Mouse (Mus musculus) CD4-positive helper T cell, adult 2 months (primary cell): Measurements from ENCODE around the gene Hoxa11.

ENCODE experiments used
- DNase-seq: peaks from one replicate; pipeline ENCODE4 v3.0.0-alpha.2; 2012; ENCODE audit warnings: low read depth, missing footprints, low spot score

Hoxa11 gene

GRCm38 (mm10) chr6:52265306-52265912, 19.8 kb upstream of the Hoxa11 start:
- no peak for DNase-seq

GRCm38 (mm10) chr6:52264106-52264790, 18.6 kb upstream of the Hoxa11 start:
- no peak for DNase-seq

- no peak for DNase-seq
These were observed 17.6 kb upstream of the Hoxa11 start for GRCm38 (mm10) chr6:52263321-52263585.

- no peak for DNase-seq
These were observed 17.1 kb upstream of the Hoxa11 start for GRCm38 (mm10) chr6:52262463-52263320.

GRCm38 (mm10) chr6:52261751-52262462, 16.3 kb upstream of the Hoxa11 start:
- DNase-seq, result no peak

GRCm38 (mm10) chr6:52260654-52261575, 15.3 kb upstream of the Hoxa11 start, which contains the start of gene Hoxa13:
Hoxa13 (minus strand) TSS chr6:52260880.
- DNase-seq, result peak; percentile 41

- DNase-seq, result no peak
These were observed 14.2 kb upstream of the Hoxa11 start for GRCm38 (mm10) chr6:52259811-52260261.

GRCm38 (mm10) chr6:52259081-52259790, 13.6 kb upstream of the Hoxa11 start:
- no peak for DNase-seq

GRCm38 (mm10) chr6:52256956-52257355, 11.3 kb upstream of the Hoxa11 start:
- DNase-seq, result peak; percentile 75

GRCm38 (mm10) chr6:52253511-52254500, 8.2 kb upstream of the Hoxa11 start:
- no peak for DNase-seq

GRCm38 (mm10) chr6:52252775-52253376, 7.3 kb upstream of the Hoxa11 start:
- no peak for DNase-seq

- DNase-seq, result no peak
These were observed 6.6 kb upstream of the Hoxa11 start for GRCm38 (mm10) chr6:52252016-52252774.

GRCm38 (mm10) chr6:52251177-52251879, 5.7 kb upstream of the Hoxa11 start:
- DNase-seq, result no peak

- DNase-seq, result no peak
These were observed 4.2 kb upstream of the Hoxa11 start for GRCm38 (mm10) chr6:52249826-52250225.

- no peak for DNase-seq
These were observed 3.8 kb upstream of the Hoxa11 start for GRCm38 (mm10) chr6:52249415-52249738.

GRCm38 (mm10) chr6:52248638-52249414, 3.2 kb upstream of the Hoxa11 start:
- no peak for DNase-seq
